Mouse (Mus musculus) MEL (cell line): ENCODE measurements around the gene Fam228b. TPM values are rescaled to one million over a fixed set of nuclear protein-coding genes. Genes with fewer than 3 reads are reported as not detected.
"Not testable (repeated sequence)": the region's sequence is repeated elsewhere in the genome, so short reads cannot be mapped to it uniquely, and the experiment has no call there.

Source experiments
- DNase-seq: peaks from one replicate; pipeline ENCODE4 v3.0.0; 2011; ENCODE audit warnings: low read depth, low spot score
- H3K27ac ChIP-seq: 2 replicates; pipeline ENCODE4 v1.5.1; 2012; ENCODE audit warnings: low read depth, mild to moderate bottlenecking, control low read depth, low read length, moderate library complexity; ENCODE audit not compliant: control insufficient read depth
- H3K27me3 ChIP-seq, 2 experiments: fragments of 150-350 bp in 1 of 2; sonication (generic) in 1 of 2; 2 replicates each; pipeline ENCODE4 v1.6.1; 2012; ENCODE audit warnings: low read length in 2 of 2, mild to moderate bottlenecking in 2 of 2, improper control_type of control experiment in 1 of 2, moderate library complexity in 1 of 2; ENCODE audit not compliant: insufficient read depth in 2 of 2, control insufficient read depth in 1 of 2
- H3K36me3 ChIP-seq, 2 experiments: 2 replicates each; pipeline ENCODE4 v1.6.1; 2012 to 2014; ENCODE audit warnings: low read length in 2 of 2, improper control_type of control experiment in 1 of 2, inconsistent platforms in 1 of 2, mild to moderate bottlenecking in 1 of 2; ENCODE audit not compliant: insufficient read depth in 2 of 2, control insufficient read depth in 1 of 2
- H3K4me1 ChIP-seq, 2 experiments: fragments of 150-350 bp in 1 of 2; sonication (generic) in 1 of 2; 2 replicates each; pipeline ENCODE4 v1.6.1; 2012; ENCODE audit warnings: low read length in 2 of 2, improper control_type of control experiment in 1 of 2, mild to moderate bottlenecking in 1 of 2; ENCODE audit not compliant: insufficient read depth in 2 of 2, control insufficient read depth in 1 of 2
- H3K4me3 ChIP-seq, 2 experiments: fragments of 150-350 bp in 1 of 2; sonication (generic) in 1 of 2; 2 replicates each; pipeline ENCODE4 v1.5.1; 2012; ENCODE audit warnings: low read depth in 2 of 2, low read length in 2 of 2, mild to moderate bottlenecking in 2 of 2, moderate library complexity in 2 of 2, control low read depth in 1 of 2, improper control_type of control experiment in 1 of 2; ENCODE audit not compliant: control insufficient read depth in 1 of 2, insufficient read depth in 1 of 2
- H3K79me2 ChIP-seq: 2 replicates; pipeline ENCODE4 v1.6.1; 2012; ENCODE audit warnings: mild to moderate bottlenecking, low read length, moderate library complexity; ENCODE audit not compliant: control insufficient read depth, poor library complexity, insufficient read depth
- H3K9ac ChIP-seq: 2 replicates; pipeline ENCODE4 v1.6.1; 2012; ENCODE audit warnings: low read depth, mild to moderate bottlenecking, control low read depth, low read length, moderate library complexity; ENCODE audit not compliant: control insufficient read depth, poor library complexity, severe bottlenecking
- H3K9me3 ChIP-seq: fragments of 150-350 bp; sonication (generic); replicated peaks from 2 replicates; pipeline ENCODE4 v1.6.1; 2012; ENCODE audit warnings: mild to moderate bottlenecking, low read length, improper control_type of control experiment, moderate library complexity; ENCODE audit not compliant: insufficient read depth
- CTCF ChIP-seq, 3 experiments: IDR thresholded peaks in 2 of 3; conservative IDR thresholded peaks in 1 of 3; 2 replicates each; pipeline ENCODE4 v1.5.1; 2011 to 2012; ENCODE audit warnings: low read length in 3 of 3, low read depth in 2 of 3, mild to moderate bottlenecking in 2 of 3, improper control_type of control experiment in 1 of 3, inconsistent platforms in 1 of 3, mixed read lengths in 1 of 3, moderate library complexity in 1 of 3; ENCODE audit not compliant: control insufficient read depth in 1 of 3, insufficient read depth in 1 of 3, poor library complexity in 1 of 3, severe bottlenecking in 1 of 3
- E2F4 ChIP-seq: IDR thresholded peaks from 2 replicates; pipeline ENCODE4 v1.6.1; 2011; ENCODE audit warnings: low read depth, low read length, improper control_type of control experiment, borderline replicate concordance
- EP300 ChIP-seq, 2 experiments: IDR thresholded peaks; 2 replicates each; pipeline ENCODE4 v1.6.1; 2011; ENCODE audit warnings: improper control_type of control experiment in 2 of 2, low read length in 2 of 2, low read depth in 1 of 2, mild to moderate bottlenecking in 1 of 2
- HCFC1 ChIP-seq: IDR thresholded peaks from 2 replicates; pipeline ENCODE4 v1.6.1; 2012; ENCODE audit warnings: low read depth, mild to moderate bottlenecking, inconsistent platforms, low read length, improper control_type of control experiment, moderate library complexity
- JUND ChIP-seq: IDR thresholded peaks from 2 replicates; pipeline ENCODE4 v1.6.1; 2011; ENCODE audit warnings: low read depth, mild to moderate bottlenecking, improper control_type of control experiment, low read length
- MYB ChIP-seq: IDR thresholded peaks from 2 replicates; pipeline ENCODE4 v1.6.1; 2011; ENCODE audit warnings: mild to moderate bottlenecking, low read depth, low read length, improper control_type of control experiment
- POLR2AphosphoS5 ChIP-seq: IDR thresholded peaks from 2 replicates; pipeline ENCODE4 v1.6.1; 2012; ENCODE audit warnings: low read depth, borderline replicate concordance, mild to moderate bottlenecking, inconsistent platforms, low read length, moderate library complexity, mixed read lengths
- RAD21 ChIP-seq: IDR thresholded peaks from 2 replicates; pipeline ENCODE4 v1.6.1; 2011; ENCODE audit warnings: mild to moderate bottlenecking, low read depth, low read length, improper control_type of control experiment
- RCOR1 ChIP-seq: IDR thresholded peaks from 2 replicates; pipeline ENCODE4 v1.6.1; 2012; ENCODE audit warnings: low read depth, mild to moderate bottlenecking, inconsistent platforms, low read length, improper control_type of control experiment
- SIN3A ChIP-seq: IDR thresholded peaks from 2 replicates; pipeline ENCODE4 v1.6.1; 2012; ENCODE audit warnings: low read length, improper control_type of control experiment, inconsistent platforms
- TBP ChIP-seq: IDR thresholded peaks from 2 replicates; pipeline ENCODE4 v1.8.0; 2011; ENCODE audit warnings: low read depth, low read length, improper control_type of control experiment
- ZMIZ1 ChIP-seq: IDR thresholded peaks from 2 replicates; pipeline ENCODE4 v1.6.1; 2012; ENCODE audit warnings: low read depth, mild to moderate bottlenecking, inconsistent platforms, low read length, improper control_type of control experiment, moderate library complexity
- polyA plus RNA-seq, 2 experiments: library from polyadenylated mRNA; stranded (reverse) in 1 of 2; unstranded in 1 of 2; fragments of >175 nt in 1 of 2; fragments of >200 nt in 1 of 2; gene quantifications; 2 replicates each; pipeline versions ENCODE4 v1.2.1 to v1.2.4; 2012; ENCODE audit warnings: low replicate concordance in 2 of 2, low read depth in 1 of 2; ENCODE audit not compliant: insufficient read length in 2 of 2, insufficient read depth in 1 of 2, missing spikeins in 1 of 2
- total RNA-seq: library from RNA; depleted of rRNA; stranded (reverse); fragments of 300-350 nt; gene quantifications from 2 replicates; pipeline ENCODE4 v1.2.3, GENCODE M21; 2012

The Fam228b gene
- total and polyA plus RNA-seq, 3 experiments = 4.0 to 5.3 TPM; not detected in 1

DNA sequence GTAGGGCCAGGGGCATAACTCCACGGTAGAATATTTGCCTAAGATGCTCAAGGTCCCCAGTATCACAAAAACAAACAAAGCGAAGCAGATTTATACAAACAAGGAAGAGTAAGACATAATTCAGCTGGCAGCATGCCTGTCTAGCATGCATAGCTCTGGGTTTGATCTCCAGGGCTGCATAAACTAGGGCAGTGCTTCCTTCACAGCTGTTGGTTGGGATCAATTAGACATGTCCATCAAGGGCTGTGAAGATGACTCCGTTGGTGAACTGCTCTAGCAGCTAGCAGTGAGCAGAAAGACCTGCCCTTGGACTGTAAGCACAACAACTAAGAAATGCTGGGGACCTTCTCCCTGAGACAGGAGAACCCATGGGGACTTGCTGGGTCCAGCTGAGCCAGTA is 42.6 kb upstream of the Fam228b start:
- Histone ChIP-seq H3K4me1 (peaks cover 0 to 3% of the 10 kb centered on the region in 2 experiments; a peak in 2 of 4 replicates), H3K9ac (no peak overlapping the region), H3K36me3 (peaks cover 0 to 5% of the 10 kb centered on the region in 2 experiments; a peak in 2 of 4 replicates), H3K79me2 (no peaks in the 10 kb centered on the region), H3K27ac (no peak overlapping the region), H3K9me3 (no peaks in the 10 kb centered on the region), H3K4me3 (no peak overlapping the region), H3K27me3 (no peaks in the 10 kb centered on the region; a peak in 2 of 4 replicates)
- DNase-seq = no peak
- TF ChIP-seq HCFC1 (no peak), POLR2AphosphoS5 (no peak), MYB (no peak), SIN3A (no peak), TBP (no peak), RAD21 (no peak), EP300 (IDR thresholded peaks at IDR 0.05; ENCODE audit: low read depth in 1 of 2, low read length in 2 of 2) (no peak)

DNA sequence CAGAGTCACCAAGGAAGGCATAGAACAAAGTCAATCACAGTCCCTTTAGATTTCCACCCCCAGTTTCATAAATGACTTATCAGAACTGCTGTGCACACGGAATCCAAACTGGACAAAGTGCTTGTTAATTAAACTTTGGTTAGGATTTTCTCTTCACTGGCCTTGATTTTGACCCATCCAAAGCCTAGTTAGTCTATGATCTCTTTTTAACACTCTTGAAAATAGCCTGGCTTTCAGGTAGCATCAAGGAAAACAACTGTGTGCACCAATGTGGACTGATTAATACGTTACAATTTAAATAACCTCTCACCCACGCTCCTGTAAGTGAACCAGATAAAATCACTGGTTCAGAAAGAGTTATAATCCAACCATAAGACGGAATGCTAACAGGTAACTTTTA is 42.0 kb upstream of the Fam228b start:
- H3K27me3 ChIP-seq = no peaks in the 10 kb centered on the region; a peak in 2 of 4 replicates
- no peaks in the 10 kb centered on the region for H3K79me2 ChIP-seq
- H3K4me1 ChIP-seq = no peaks in the 10 kb centered on the region
- no peaks in the 10 kb centered on the region for H3K36me3 ChIP-seq
- TF ChIP-seq JUND (no peak), RAD21 (no peak), CTCF (IDR thresholded peaks at IDR 0.05 in 2 of 3, conservative IDR thresholded peaks at IDR 0.05 in 1 of 3; ENCODE audit: control insufficient read depth in 1 of 3, insufficient read depth in 1 of 3, low read depth in 2 of 3, low read length in 3 of 3, poor library complexity in 1 of 3, severe bottlenecking in 1 of 3) (no peak), ZMIZ1 (no peak), RCOR1 (no peak), E2F4 (no peak)
- DNase-seq = no peak
- H3K9me3 ChIP-seq = no peaks in the 10 kb centered on the region
- no peak overlapping the region for H3K4me3 ChIP-seq
- no peak overlapping the region for H3K27ac ChIP-seq
- no peak overlapping the region for H3K9ac ChIP-seq

DNA sequence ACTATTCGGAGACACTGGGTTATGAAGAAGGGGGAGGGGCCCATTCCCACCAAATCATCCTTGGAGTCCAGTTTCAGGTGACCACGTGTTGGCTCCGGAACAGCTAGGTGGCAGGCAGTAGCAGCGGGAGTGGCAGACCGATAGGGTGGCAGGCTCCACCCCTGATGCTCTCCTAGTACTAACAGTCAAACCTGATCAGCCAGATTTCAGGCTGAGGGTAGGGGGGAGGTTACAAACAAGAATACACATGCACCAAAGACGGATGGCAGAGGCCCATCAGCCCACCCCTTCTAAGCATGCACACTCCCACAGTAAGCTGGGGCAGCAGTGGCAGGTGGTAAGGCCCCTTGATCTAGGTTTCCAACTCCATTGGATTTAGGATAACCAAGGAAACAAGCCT is 28.4 kb upstream of the Fam228b start:
- not testable (repeated sequence) for H3K36me3 ChIP-seq, H3K79me2 ChIP-seq, H3K27me3 ChIP-seq, H3K27ac ChIP-seq, H3K9ac ChIP-seq, H3K4me1 ChIP-seq, H3K4me3 ChIP-seq, DNase-seq, H3K9me3 ChIP-seq
